Mouse (Mus musculus) spleen, adult 2 months (tissue): ENCODE results near the gene Txk. TPM values are rescaled to one million over a fixed set of nuclear protein-coding genes. Genes with fewer than 3 reads are reported as not detected.

ENCODE experiments used
- DNase-seq, 2 experiments: peaks; one replicate each; pipeline versions ENCODE4 v3.0.0 to v3.0.0-alpha.2; 2012 to 2021; ENCODE audit warnings: low spot score in 2 of 2, low read depth in 1 of 2
- H3K27ac ChIP-seq: fragments of 200-500 bp; 2 replicates; pipeline ENCODE4 v1.5.1; 2012; ENCODE audit warnings: low read length, inconsistent platforms; ENCODE audit not compliant: insufficient read depth
- H3K27me3 ChIP-seq: fragments of 200-500 bp; 2 replicates; pipeline ENCODE4 v1.6.1; 2012; ENCODE audit warnings: mild to moderate bottlenecking, moderate library complexity, low read length, inconsistent platforms; ENCODE audit not compliant: control insufficient read depth, insufficient read depth
- H3K36me3 ChIP-seq: fragments of 200-500 bp; 2 replicates; pipeline ENCODE4 v1.6.1; 2012; ENCODE audit warnings: mild to moderate bottlenecking, low read length, inconsistent platforms; ENCODE audit not compliant: control insufficient read depth, insufficient read depth
- H3K4me1 ChIP-seq: fragments of 200-500 bp; 2 replicates; pipeline ENCODE4 v1.6.1; 2011; ENCODE audit warnings: inconsistent platforms; ENCODE audit not compliant: control insufficient read depth, insufficient read depth, insufficient read length
- H3K4me3 ChIP-seq: fragments of 200-500 bp; 2 replicates; pipeline ENCODE4 v1.5.1; 2011; ENCODE audit warnings: mild to moderate bottlenecking, inconsistent platforms; ENCODE audit not compliant: insufficient read depth, insufficient read length; ENCODE audit errors: extremely low read depth
- CTCF ChIP-seq: fragments of 200-500 bp; IDR thresholded peaks from 2 replicates; pipeline ENCODE4 v1.5.1; 2011; ENCODE audit warnings: mild to moderate bottlenecking, inconsistent platforms; ENCODE audit not compliant: insufficient read depth, insufficient read length, insufficient replicate concordance; ENCODE audit errors: extremely low read depth
- POLR2A ChIP-seq: fragments of 200-500 bp; IDR thresholded peaks from 2 replicates; pipeline ENCODE4 v1.6.1; 2011; ENCODE audit warnings: low read depth, low read length, inconsistent platforms
- WGBS: fragments of 180-500 bp; shearing (Covaris S2); methylation state at CpG from one replicate; pipeline ENCODE4 v1.1.7; 2018; 5-methylcytosine and 5-hydroxymethylcytosine counted together
- polyA plus RNA-seq: library from polyadenylated mRNA; depleted of rRNA; stranded (reverse); fragments of >200 nt; gene quantifications from 2 replicates; pipeline ENCODE4 v1.2.3, GENCODE M21; 2012

Txk gene
- polyA plus RNA-seq, 1 experiment = 4.2 TPM

DNA sequence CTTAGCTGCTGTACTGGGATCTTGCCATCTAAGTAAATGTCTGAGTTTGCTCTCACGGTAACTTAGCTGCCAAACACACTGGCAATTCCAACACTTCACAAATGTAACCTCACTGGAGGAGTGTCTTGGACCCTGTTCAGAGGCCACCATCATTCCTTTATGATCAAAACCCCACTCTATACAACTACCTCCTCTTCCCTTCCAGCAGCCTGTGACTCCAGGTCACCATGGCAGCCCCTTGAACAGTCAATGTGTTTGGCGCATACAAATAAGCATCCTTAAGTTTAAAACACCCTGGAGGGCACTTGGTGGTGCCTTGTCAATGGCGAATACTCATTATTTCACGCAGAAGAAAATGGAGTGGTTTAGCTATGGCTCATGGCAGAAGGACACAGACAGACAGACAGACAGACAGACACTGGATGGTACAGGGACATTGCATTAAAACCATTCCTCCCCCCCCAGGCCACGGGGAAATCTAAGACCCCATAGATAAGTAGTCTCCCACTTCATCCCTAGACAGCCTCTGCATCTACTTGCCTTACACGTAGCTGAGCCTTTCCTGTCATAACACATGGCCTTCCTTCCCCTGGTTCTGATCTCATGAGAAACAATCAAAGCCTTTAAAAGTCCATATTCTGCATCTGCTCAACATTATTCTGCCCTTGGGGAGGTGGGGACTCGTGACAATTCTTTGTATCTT is 1.4 kb downstream of the Txk start:
- no peaks in the 10 kb centered on the region for H3K27me3 ChIP-seq
- H3K4me1 ChIP-seq = peaks cover 12% of the 10 kb centered on the region
- TF ChIP-seq CTCF (no peak), POLR2A (no peak)
- H3K27ac ChIP-seq = peak overlapping the region; percentile 27; the same call in 1 of the 2 replicates
- peak overlapping the region; percentile 15 for H3K4me3 ChIP-seq
- peaks cover 11% of the 10 kb centered on the region for H3K36me3 ChIP-seq
- 78% methylated on average over 7 of the region's 7 CpGs for WGBS
- no peak for DNase-seq

DNA sequence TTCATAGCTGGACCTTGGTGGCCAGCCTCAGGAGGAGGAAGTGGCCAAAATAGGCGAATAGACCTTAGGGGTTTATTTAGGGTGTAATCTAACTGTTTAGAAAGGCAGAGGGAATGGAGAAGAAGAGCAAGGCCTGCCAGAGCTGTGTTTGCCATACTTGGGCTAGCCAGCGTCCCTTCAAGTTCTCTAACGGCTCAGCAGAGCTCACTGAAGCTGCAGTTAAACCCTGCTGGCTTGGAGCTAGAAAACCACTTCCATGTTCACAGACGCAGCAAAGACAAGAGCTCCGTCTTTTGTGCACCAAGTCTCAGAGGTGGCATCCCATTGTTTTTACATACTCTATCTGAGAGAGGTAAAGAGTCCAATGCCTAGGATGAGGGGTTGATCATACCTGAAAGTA is 2.4 kb downstream of the Txk start:
- Histone ChIP-seq H3K4me3 (peak overlapping the region; percentile 2; the same call in 1 of the 2 replicates), H3K36me3 (peaks cover 6% of the 10 kb centered on the region; the same call in 1 of the 2 replicates), H3K27me3 (no peaks in the 10 kb centered on the region), H3K27ac (peak overlapping the region; percentile 60), H3K4me1 (peaks cover 12% of the 10 kb centered on the region)
- no peak for DNase-seq
- WGBS = 76% methylated on average over 5 of the region's 5 CpGs
- no peak for TF ChIP-seq CTCF
- TF ChIP-seq POLR2A = no peak

DNA sequence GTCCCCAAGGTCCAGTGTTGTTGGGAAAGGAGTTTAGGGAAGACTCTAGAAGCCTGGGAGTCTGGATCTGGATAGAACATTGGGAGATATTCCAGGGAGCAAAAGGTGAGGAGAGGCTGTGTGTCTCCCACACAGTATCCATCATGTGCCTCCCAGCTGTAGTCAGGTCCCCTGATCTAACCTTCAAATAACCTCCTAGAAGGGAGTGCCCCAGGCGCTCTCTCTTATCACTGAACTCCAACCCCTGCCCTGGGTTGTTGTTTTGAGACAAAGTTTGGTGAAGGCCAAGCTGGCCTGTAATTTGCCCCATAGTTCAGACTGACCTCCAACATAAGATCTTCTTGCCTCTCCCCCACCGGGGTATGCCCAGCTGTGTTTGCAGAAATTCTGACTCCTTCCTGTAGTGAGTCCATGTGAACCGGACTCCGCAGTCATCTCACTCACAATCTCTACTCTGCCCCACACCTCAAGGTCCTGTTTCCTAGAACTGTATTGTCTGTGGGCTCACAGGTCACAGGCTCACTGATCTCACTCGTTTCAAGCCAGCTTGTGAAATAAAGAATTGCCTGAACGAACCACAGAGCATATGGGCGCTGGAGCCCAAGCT is 3.8 kb downstream of the Txk start:
- H3K27ac ChIP-seq = no peak overlapping the region
- H3K4me3 ChIP-seq = no peak overlapping the region
- no peak for DNase-seq
- H3K36me3 ChIP-seq = no peaks in the 10 kb centered on the region
- 71% methylated on average over 7 of the region's 7 CpGs for WGBS
- no peaks in the 10 kb centered on the region for H3K27me3 ChIP-seq
- peaks cover 13% of the 10 kb centered on the region for H3K4me1 ChIP-seq
- TF ChIP-seq POLR2A = no peak
- TF ChIP-seq CTCF = no peak

DNA sequence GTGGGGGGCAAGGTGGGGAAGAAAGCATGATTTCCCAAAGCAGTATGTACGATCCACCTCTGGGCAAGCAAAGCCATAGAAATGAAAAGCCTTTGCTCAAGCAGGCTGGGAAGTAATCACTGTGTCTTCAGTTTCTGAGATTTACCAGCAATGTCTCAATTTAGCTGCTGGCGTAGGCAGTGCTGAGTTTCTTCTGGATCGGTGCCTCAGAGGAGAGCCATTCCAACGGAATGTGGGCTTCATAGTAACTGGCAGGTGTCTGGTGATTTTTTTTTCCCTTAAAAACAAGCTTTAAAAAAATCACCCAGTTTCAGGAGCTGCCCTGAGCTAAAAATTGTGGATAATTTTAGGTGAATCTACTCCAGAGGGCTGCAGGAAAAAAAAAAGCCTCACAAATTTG is 5.2 kb downstream of the Txk start:
- H3K4me3 ChIP-seq = no peak overlapping the region
- no peaks in the 10 kb centered on the region for H3K36me3 ChIP-seq
- TF ChIP-seq CTCF = no peak
- no peak for TF ChIP-seq POLR2A
- peaks cover 6% of the 10 kb centered on the region; the same call in 1 of the 2 replicates for H3K4me1 ChIP-seq
- no peak for DNase-seq
- no peak overlapping the region for H3K27ac ChIP-seq
- H3K27me3 ChIP-seq = no peaks in the 10 kb centered on the region
- WGBS = 91% methylated on average over 4 of the region's 4 CpGs

GRCm38 (mm10) chr5:72746461-72746860 is 6.1 kb downstream of the Txk start:
- TF ChIP-seq CTCF (no peak), POLR2A (no peak)
- WGBS = 69% methylated on average over 4 of the region's 4 CpGs
- no peak for DNase-seq

DNA sequence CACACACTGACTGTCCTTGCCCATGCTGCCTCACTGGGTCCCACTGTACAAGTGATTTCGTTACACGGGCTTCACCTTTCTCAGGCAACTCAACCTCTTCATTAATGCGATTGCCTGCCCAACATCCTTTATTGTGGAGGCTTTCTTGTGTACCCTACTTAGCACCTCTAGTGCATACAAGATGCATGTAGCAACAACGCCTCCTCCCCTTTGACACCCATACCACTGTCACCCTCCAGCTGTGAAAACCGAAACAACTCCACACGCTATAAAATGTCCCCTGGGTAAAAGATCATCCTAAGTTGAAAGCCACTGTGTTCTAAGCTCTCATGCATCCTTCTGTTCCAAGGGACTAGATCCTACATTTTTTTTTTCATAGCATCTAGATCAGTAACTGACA is 9.5 kb downstream of the Txk start:
- no peaks in the 10 kb centered on the region for H3K27me3 ChIP-seq
- TF ChIP-seq CTCF (no peak), POLR2A (no peak)
- H3K27ac ChIP-seq = 0 out of 2 replicates have a peak overlapping the region, but pooled peaks have one; percentile 6
- H3K4me3 ChIP-seq = no peak overlapping the region
- no peaks in the 10 kb centered on the region for H3K36me3 ChIP-seq
- 82% methylated on average over 6 of the region's 6 CpGs for WGBS
- DNase-seq = no peak
- peaks cover 6% of the 10 kb centered on the region; the same call in 1 of the 2 replicates for H3K4me1 ChIP-seq

More at GRCm38 (mm10) chr5:72746461-72746860, 6.1 kb downstream of the Txk start:
- no peak overlapping the region for H3K27ac ChIP-seq
- no peaks in the 10 kb centered on the region for H3K36me3 ChIP-seq
- H3K27me3 ChIP-seq = no peaks in the 10 kb centered on the region
- H3K4me1 ChIP-seq = peaks cover 4% of the 10 kb centered on the region; the same call in 1 of the 2 replicates
- H3K4me3 ChIP-seq = no peak overlapping the region

DNA sequence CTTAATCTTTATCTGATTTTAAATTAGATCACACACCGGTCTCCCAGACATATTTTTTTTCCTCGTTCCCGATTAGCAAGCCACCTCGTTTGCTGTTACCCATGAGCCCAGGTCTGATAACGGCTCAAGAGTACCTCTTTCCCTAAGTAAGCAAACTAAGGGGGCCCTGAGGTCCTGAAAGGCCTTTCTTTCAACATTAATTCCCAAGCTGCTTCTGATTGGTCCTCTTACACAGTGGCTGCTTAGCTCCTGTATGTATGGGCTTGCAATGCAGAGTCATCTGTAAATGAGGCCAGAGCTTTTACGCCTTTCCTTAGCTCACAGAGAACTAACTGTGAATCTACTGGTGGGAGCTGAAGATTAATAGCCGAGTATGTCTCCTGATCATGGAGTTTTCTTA is 15.7 kb downstream of the Txk start:
- H3K4me1 ChIP-seq = peaks cover 2% of the 10 kb centered on the region; the same call in 1 of the 2 replicates
- H3K27me3 ChIP-seq = no peaks in the 10 kb centered on the region
- 83% methylated on average over 7 of the region's 7 CpGs for WGBS
- no peaks in the 10 kb centered on the region for H3K36me3 ChIP-seq
- DNase-seq = no peak
- H3K4me3 ChIP-seq = no peak overlapping the region
- TF ChIP-seq CTCF (no peak), POLR2A (no peak)
- no peak overlapping the region for H3K27ac ChIP-seq
